Mouse (Mus musculus): ENCODE data around the gene Tmem207.

Tmem207 gene

GRCm38 (mm10) chr16:26504961-26505360 lies 21.6 kb downstream of the Tmem207 start:
- TF ChIP-seq GATA4 (IDR thresholded peaks at IDR 0.05; ENCODE audit: insufficient replicate concordance, low read length) = no peak

GRCm38 (mm10) chr16:26500738-26501137 lies 25.8 kb downstream of the Tmem207 start:
- TF ChIP-seq GATA4 (IDR thresholded peaks at IDR 0.05; ENCODE audit: insufficient replicate concordance, low read length) = no peak

- TF ChIP-seq GATA4 (IDR thresholded peaks at IDR 0.05; ENCODE audit: insufficient replicate concordance, low read length) = no peak
These were observed 30.8 kb downstream of the Tmem207 start for GRCm38 (mm10) chr16:26495721-26496120.

- TF ChIP-seq GATA4 (IDR thresholded peaks at IDR 0.05; ENCODE audit: insufficient replicate concordance, low read length) = no peak
These were observed 55.3 kb downstream of the Tmem207 start for GRCm38 (mm10) chr16:26471254-26471653.

GRCm38 (mm10) chr16:26466535-26466934 lies 60.0 kb downstream of the Tmem207 start:
- TF ChIP-seq GATA4 (IDR thresholded peaks at IDR 0.05; ENCODE audit: insufficient replicate concordance, low read length) = no peak

- no peak for TF ChIP-seq GATA4 (IDR thresholded peaks at IDR 0.05; ENCODE audit: insufficient replicate concordance, low read length)
These were observed 63.7 kb downstream of the Tmem207 start, which contains the start of gene Cldn16 for GRCm38 (mm10) chr16:26462835-26463234. Cldn16 (plus strand) TSS chr16:26463135.

GRCm38 (mm10) chr16:26456182-26456581 lies 70.4 kb downstream of the Tmem207 start:
- no peak for TF ChIP-seq GATA4 (IDR thresholded peaks at IDR 0.05; ENCODE audit: insufficient replicate concordance, low read length)

GRCm38 (mm10) chr16:26454163-26454562 lies 72.4 kb downstream of the Tmem207 start:
- no peak for TF ChIP-seq GATA4 (IDR thresholded peaks at IDR 0.05; ENCODE audit: insufficient replicate concordance, low read length)
